Mouse (Mus musculus) retina, adult 2 months (tissue): ENCODE data around the gene Sars2.
A peak's percentile ranks its signal among the peaks of the same experiment; 100 is the strongest.
"Not testable (repeated sequence)": the region's sequence is repeated elsewhere in the genome, so short reads cannot be mapped to it uniquely, and the experiment has no call there.

Source experiments
- DNase-seq: peaks from one replicate; pipeline ENCODE4 v3.0.0-alpha.2; 2012; ENCODE audit warnings: low read depth, low spot score

Sars2 gene

DNA sequence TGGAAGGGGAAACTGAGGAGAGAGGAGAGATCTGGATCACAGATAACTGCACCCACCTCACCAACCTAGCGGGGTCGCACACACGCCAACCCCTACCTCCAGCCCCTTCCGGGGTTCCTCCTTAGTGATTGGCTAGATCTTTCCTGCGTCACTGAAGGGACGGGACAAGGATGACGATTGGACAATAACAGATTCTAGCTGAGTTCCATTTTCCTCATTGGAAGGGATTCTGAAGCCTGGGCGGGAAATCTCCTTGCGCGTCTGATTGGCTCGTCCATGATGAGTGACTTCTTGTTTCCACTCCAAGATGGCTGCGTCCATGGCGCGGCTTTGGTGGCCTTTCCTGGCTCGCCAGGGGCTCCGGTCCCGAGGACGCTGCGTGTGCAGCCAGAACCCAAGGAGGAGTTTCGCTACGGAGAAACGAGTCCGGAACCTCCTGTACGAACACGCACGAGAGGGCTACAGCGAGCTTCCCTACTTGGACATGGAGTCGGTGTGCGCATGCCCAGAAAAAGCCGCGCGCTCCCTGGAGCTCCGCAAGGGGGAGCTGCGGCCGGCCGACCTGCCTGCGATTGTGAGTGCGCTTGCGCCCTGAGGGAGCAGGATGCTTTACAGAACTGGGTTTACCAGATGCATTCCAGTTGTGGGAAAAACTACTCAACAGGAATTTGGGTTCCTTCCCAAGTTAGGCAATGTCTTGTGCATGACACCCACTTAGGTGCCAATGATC is at the start of gene Sars2, which contains the start of gene Mrps12:
Gene Sars2 (plus strand): TSS at position 284 of the 730 bp plus-strand sequence.
Gene Mrps12 (minus strand): TSS at position 112 of the 730 bp plus-strand sequence.
- DNase-seq = peak; percentile 94

DNA sequence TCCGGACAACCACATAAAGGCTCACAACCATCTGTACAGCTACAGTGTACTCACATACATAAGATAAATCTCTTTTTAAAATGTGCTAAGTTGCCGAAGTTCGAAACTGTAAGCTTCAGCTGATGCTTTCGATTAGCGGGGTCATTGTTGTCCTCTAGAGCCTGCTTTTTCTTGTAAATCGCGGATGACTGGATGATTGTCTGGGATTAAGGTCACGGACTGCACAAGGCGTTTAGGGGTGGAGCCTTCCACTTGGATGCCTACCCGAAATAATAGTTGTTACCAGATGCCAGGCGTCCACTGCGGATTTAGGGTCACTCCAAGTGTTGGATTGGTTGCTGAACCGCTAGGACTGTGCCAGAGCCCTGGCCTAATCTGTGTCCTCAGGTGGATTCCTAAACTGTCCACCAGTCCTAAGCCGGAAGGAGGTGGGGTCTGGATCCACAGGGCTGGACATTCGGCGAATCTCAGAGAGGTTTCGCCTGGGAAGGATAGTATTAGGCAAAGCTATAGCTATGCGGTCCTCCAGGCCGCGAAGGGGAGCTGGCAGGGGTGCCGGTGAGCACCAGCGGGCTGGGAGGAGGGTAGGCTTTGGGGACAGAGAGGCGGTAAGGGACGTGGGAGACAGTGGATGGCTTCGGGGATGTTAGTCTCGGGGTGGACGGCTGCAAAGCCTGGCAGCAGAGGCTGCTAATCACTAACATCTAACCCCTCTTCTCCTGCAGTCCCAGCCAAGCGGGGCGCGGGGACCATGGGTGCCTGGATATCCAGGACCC is 49.1 kb upstream of the Sars2 start, which contains the start of gene Fbxo27:
Gene Fbxo27 (plus strand): TSS at position 305 of the 776 bp plus-strand sequence.
- DNase-seq = peak; percentile 68

DNA sequence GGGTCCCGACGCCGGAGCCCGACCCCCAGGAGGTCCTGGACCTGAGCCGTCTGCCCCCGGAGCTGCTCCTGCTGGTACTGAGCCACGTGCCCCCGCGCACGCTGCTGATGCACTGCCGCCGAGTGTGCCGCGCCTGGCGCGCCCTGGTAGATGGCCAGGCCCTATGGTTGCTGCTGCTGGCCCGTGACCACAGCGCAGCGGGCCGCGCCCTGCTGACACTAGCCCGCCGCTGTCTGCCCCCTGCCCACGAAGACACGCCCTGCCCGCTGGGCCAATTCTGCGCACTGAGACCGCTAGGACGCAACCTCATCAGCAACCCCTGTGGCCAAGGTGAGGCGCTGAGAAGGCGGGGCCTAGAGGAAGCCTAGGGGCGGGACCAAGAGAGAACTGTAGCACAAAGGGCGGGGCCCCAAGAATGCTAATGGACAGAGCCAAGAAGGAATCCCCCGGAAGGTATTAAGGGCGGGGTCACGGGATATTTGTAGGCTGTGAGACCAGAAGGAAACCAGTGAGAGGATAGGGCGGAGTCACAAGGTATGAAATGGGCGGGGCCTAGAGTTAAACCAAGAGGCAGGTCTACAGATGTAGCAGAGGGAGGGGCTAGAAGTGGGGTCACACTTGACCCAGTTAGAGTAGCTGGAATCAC is 48.3 kb upstream of the Sars2 start:
- DNase-seq = peak; percentile 99

DNA sequence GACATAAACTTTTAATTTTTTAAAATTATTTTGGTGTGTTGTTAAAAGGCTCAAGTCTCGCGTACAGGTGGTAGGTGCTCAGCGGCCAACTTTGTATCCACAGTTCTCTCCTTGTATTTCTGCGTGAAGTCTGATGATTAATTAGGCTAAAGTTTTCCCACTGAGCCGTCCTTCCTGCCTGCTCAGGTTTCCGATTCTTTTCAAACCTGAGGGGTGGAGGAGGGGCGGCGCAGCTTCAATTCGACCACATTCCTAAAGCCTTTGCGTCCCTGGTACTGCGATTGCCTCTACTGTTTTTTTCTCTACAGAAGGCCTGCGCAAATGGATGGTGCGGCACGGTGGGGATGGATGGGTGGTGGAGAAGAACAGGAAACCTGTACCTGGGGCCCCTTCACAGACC is 47.4 kb upstream of the Sars2 start:
- no peak for DNase-seq

DNA sequence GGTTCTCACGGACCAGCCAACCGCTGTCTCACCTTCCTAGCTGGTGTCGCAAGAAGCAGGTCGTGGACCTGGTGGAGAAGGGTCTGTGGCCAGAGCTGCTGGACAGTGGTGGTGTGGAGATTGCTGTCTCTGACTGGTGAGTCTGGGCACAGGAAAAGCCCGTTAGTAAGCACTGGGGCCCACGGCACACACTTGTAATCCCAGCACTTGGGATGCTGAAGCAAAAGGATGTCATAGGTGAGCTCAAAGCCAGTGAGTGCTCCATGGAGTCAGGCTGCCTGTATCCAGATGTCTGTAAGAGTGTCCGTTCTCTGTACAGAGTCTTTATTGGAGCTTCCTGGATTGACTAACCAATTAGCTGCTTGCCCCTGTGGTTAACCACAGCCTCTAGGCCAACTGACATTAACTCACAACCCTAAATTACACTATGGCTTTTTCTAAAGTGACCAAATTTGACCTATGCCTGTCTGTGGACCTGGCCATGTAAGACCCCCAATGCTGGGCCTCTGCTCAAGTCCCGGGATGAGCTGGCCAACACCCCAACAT is 46.8 kb upstream of the Sars2 start:
- no peak for DNase-seq

DNA sequence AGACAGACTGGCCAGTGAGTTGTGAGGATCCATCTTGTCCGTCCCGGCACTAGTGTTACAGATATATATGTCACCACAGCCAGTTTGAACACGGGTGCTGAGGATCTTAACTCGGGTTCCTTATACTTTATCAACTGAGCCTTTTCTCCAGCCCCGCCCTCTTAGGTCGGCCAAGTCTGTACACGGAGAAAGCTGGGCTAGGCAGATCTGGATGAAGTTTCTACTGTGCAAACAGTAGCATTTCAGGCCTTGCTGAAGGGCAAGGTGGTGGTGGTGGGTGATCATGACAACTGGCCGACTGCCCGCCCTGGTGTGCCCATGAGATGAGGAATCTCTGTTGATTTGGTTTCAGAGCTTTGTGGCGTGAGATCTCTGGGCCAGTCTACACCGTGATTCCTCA is 44.5 kb upstream of the Sars2 start:
- no peak for DNase-seq

DNA sequence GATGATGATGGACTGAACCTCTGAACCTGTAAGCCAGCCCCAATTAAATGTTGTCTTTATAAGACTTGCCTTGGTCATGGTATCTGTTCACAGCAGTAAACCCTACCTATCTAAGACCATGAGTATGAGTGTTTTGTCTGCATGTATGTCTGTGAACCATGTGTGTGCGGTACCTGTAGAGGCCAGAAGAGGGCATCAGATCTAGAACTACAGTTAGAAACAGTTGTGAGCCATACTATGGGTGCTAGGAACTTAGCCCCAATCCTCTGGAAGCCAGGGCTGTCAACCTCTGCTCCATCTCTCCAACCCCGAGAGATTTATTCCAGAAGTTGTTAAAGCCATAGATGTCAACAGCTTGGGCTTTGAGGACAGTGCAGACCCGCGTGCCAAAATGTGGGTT is 41.5 kb upstream of the Sars2 start:
- no peak for DNase-seq

DNA sequence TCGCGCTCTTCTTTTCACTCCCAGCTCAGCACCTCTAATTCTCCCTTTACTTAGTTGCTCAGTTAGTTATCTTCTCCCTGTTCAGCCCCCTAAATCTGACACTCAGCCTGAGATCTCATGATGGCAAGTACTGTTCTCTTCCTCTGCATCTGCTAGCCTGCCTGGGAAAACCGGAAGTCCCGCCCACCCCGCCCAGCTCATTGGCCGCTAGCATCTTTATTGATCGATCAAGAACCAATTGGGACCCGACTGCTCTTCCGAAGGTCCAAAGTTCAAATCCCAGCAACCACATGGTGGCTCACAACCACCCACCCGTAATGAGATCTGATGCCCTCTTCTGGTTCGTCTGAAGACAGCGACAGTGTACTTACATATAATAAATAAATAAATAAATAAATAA is 40.5 kb upstream of the Sars2 start:
- DNase-seq = not testable (repeated sequence)

DNA sequence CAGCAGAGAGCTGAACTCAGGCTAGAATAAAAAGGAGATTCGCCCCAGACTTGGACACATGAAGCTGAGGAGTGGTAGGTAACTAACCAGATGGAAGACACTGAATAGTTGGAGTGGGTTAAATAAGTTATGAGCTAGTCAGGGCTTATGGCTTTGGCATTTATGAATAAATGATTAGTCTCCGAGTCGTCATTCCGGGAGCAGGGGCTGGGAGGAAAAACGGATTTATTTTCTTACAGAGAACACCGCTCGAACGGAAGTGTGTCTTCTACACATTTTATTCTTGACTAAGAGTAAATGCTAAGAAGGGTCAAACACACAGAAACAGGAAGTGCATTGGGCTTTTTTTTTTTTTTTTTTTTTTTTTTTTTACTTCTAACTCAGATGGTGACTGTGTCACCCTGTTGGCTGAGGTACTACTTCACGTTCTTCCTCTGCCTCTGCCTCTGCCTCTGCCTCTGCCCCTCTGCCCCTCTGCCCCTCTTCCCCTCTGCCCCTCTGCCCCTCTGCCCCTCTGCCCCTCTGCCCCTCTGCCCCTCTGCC is 39.1 kb upstream of the Sars2 start:
- DNase-seq = no peak

DNA sequence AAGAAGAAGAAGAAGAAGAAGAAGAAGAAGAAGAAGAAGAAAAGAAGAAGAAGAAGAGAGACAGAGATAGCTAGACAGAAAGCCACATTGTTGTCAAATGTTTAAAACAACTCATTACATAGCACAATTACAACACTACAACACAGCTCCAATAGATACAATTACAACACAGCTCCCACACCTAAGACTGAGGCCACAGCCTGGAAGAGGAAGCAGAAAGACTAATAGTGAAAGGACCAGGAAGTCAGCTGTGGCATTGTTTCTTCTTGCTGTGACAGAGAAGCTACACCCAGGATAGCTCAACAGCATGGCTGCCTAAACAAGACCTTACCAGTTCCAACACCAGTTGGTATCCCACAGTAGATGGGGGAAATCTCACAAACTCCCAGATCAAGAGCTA is 32.3 kb upstream of the Sars2 start:
- DNase-seq = no peak

DNA sequence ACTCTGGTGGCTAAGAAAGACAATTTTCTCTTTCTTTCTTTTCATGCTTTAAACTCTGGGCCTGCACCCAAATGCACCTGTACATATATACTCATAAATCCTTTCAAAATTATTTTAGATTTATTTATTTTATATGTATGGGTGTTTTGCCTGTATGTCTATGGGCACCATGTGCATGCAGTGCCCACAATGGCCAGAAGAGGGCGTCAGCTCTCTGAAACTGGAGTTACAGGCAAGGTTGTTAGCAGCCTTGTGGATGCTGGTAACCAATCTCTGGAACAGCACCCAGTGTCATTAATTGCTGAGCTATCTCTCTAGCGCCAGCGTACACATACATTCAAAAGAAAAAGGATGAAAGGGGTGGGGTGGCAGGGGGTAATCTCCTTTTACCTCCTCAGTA is 30.8 kb upstream of the Sars2 start:
- DNase-seq = no peak

DNA sequence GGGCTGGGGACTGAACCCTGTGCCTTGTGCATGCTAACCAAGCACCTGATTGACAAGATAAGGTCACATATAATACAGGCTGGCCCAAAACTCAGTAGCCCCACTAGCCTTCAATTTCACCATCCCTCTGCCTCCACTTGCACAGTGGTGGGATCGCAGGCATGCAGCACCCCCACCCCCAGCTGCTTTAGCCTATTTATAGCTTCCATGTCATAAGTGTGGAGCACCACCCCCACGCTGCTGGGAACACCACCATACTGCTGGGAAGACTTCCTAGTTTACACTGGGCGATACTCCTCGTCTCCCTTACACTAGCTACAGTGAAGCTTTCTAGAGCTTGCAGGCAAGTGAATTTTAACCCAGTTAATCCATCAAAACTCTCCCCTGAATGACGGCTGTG is 27.1 kb upstream of the Sars2 start:
- DNase-seq = no peak

DNA sequence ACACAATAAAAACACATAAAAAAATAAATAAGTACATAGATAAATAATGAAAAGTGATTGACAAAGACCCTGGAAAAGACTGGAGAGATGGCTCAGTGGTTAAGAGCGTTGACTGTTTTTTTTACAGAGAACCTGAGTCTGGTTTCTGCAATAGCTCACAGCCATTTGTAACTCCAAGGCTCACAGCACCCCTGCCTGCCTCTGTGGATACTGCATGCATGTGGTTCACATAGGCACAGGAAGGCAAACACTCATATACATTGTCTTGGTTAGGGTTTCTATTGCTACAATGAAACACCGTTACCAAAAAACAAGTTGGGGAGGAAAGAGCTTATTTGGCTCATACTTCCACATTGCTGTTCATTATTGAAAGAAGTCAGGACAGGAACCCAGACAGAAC is 26.2 kb upstream of the Sars2 start:
- no peak for DNase-seq

DNA sequence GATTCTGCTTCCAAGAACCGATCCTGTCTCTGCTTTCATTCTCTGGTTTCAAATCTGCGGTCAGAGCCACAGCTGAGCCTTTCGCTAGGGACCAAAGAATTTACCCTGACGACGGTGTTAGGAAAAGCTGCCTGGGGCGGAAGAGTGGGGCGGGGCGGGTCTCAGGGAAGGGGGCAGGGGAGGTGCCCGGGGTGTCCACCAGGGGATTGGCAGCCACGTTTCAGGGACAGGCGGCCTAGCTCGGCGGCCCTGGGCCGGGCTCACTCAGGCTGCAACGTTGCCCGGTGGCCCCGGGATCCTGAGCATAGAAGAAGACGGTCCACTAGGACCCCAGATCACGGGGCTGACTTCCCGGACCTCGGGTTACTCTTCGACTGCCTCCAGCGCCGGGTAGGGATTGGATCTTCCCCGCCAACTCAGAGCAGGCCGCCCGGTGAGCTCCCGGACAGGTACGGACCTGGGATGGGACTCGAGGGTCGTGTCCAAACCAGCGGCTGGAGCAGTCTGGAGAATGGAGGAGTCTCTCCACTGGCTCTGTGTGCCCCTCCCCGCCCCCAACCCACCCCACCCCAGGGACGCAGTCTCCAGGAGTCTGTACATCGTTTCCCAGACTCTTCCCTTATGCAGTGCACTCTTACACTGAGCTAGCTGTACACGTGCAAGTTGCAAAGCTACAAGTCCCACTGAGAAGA is 25.1 kb upstream of the Sars2 start, which contains the start of gene Fbxo17:
Gene Fbxo17 (plus strand): TSS at position 215 of the 692 bp plus-strand sequence.
- DNase-seq = no peak

DNA sequence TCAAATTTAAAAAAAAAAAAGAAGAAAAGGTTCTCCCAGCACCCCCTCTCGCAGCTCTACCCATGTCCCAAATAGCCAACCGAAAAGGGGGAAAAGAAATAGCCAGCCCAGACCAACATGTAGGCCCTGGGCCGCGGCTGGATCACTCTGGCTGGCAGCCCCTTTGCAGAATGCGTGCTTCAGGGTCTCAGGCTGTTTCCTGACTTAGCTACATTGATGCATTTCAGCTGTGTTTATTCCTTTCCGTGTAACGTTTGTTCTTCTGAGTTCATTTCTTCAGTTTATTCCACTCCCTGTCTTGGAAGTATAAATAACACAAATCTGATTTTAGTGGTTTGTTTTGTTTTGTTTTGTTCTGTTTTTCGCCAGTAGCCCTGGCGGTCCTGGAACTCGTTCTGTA is 24.1 kb upstream of the Sars2 start:
- DNase-seq = no peak

DNA sequence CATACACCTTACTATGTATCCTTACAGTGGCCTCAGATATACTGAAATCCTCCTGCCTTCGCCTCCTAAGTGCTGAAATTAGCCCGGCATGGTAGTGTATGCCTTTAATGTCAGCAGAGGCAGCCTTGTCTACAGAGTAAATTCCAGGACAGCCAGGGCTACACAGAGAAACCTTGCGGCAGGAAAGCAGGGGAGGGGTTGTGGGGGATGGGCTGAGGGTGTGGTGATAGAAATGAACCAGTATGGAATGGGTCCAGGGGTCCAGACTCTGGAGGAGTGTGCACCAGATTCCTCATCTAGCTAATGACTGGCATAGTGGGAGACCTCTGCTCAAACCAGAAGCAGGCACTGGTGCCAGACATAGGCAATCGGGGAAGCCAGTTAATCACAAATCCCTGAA is 22.6 kb upstream of the Sars2 start:
- no peak for DNase-seq

DNA sequence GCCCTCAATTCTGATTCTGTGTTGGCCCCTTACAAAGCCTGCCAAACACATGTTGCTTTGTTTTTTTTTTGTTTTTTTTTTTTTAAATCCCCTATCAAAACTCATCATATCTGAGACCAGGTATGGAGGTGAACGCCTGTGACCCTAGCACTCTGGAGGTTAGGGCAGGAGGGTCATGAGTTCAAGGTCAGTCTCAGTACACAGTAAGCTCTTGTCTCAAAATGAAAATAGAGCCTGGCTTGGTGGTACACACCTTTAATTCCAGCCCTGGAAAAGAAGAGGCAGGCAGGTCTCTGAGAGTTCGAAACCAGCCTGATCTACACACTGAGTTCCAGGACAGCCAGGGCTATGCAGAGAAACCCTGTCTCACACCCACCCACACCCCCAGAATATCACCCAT is 22.1 kb upstream of the Sars2 start:
- no peak for DNase-seq

DNA sequence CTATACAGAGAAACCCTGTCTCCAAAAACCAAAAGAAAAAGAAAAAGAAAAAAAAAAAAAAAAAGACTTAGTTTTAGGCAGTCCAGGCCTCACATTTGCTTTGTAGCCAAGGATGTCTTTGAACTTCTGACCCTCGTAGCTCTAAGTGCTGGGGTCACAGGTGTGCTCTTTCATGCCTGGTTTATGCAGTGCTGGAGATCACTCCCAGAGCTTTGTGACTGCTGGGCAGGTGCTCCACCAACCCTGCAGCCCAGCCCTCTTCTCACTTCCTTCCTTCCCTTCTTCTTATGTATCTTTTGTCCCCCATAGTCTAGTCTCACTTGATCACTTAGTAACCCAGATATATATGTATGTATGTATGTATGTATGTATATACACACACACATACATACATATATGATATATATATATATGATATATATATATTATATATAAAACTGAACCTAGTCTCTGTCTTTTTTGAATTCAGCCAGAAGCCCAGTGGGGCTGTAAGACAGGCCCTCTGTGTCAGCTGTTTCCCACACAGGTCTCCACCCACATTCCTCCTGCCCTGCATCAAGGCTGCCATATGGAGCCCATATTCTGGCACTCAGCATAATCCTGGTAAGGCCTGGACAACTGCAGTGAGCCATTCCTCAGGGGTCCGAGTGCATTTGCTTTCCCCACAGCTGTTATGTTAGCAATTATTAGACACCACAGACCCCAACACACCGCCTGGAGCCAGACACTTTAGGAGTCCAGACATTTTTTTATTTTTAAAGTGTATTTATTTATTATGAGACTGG is 20.8 kb upstream of the Sars2 start:
- no peak for DNase-seq

DNA sequence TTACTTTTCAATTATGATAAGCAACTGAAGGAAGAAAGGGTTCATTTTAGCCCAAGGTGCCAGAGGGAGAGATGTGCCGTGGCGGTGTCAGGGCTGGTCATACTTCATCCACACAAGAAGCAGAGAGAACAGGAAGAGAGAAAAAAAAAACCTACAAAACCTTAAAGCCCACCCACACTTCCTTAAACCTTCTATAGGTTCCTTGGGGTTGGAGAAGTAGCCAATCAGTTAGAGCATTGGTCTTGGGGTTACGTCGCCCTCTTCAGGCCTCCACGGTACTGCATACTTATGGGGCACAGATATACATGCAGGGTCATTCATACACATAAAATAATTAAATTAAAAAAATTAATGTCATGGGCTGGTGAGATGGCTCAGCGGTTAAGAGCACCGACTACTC is 19.7 kb upstream of the Sars2 start:
- DNase-seq = no peak

DNA sequence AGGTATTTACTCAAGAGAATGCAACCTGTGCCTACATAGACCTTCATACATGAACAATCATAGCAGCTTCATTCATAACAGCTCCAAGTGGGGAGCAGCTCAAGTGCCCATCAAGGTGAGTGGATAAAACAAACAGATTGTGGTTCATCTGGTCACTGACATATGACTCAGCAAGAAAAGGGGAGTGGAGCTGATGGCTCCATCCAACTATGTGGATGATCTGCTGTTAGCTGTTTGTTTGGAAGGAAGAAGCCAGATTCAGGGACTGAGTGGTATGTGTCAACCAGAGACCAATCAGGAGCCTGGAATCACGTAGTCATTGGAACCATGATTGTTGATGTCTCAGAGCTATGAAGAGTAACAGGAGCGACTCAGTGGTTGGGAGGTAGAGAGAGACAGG is 17.2 kb upstream of the Sars2 start:
- DNase-seq = no peak
